Mouse (Mus musculus) intestine, embryonic 14.5 days (tissue): Measurements from ENCODE around the gene Vamp2. TPM values are rescaled to one million over a fixed set of nuclear protein-coding genes. Genes with fewer than 3 reads are reported as not detected.

Source experiments
- ATAC-seq: fragments of 200-750 bp; cut with Nextera tagmentation; replicated peaks from 2 replicates; pipeline ENCODE4 v1.8.0; 2017; ENCODE audit warnings: low read depth, moderate number of reproducible peaks, moderate TSS enrichment, moderate library complexity; ENCODE audit not compliant: low FRiP score, low TSS enrichment
- DNase-seq: peaks from one replicate; pipeline ENCODE4 v3.0.0-alpha.2; 2018; ENCODE audit warnings: low spot score
- H3K27ac ChIP-seq: fragments of 300-500 bp; sonication (generic); 2 replicates; pipeline ENCODE4 v1.5.1; 2014; ENCODE audit warnings: low read depth, mild to moderate bottlenecking, control low read depth
- H3K27me3 ChIP-seq: fragments of 300-500 bp; sonication (generic); replicated peaks from 2 replicates; pipeline ENCODE4 v1.6.1; 2014; ENCODE audit warnings: low read length, control low read depth; ENCODE audit not compliant: control insufficient read depth, insufficient read depth
- H3K36me3 ChIP-seq: fragments of 300-500 bp; sonication (generic); 2 replicates; pipeline ENCODE4 v1.6.1; 2014; ENCODE audit warnings: low read length, control low read depth; ENCODE audit not compliant: control insufficient read depth, insufficient read depth
- H3K4me1 ChIP-seq: fragments of 300-500 bp; sonication (generic); replicated peaks from 2 replicates; pipeline ENCODE4 v1.6.1; 2014; ENCODE audit warnings: low read length, control low read depth, mixed read lengths; ENCODE audit not compliant: control insufficient read depth, insufficient read depth
- H3K4me2 ChIP-seq: fragments of 300-500 bp; sonication (generic); 2 replicates; pipeline ENCODE4 v1.6.1; 2014; ENCODE audit warnings: low read length
- H3K4me3 ChIP-seq: fragments of 300-500 bp; sonication (generic); 2 replicates; pipeline ENCODE4 v1.5.1; 2014; ENCODE audit warnings: low read depth, low read length, control low read depth, mixed read lengths
- H3K9ac ChIP-seq: fragments of 300-500 bp; sonication (generic); 2 replicates; pipeline ENCODE4 v1.6.1; 2014; ENCODE audit warnings: mild to moderate bottlenecking, low read length
- H3K9me3 ChIP-seq: fragments of 300-500 bp; sonication (generic); 2 replicates; pipeline ENCODE4 v1.6.1; 2016; ENCODE audit warnings: low read length, control low read depth; ENCODE audit not compliant: control insufficient read depth
- WGBS: fragments of 180-500 bp; shearing (Covaris S2); extraction: QIAGEN DNeasy Blood & Tissue Kit; methylation state at CpG from one replicate; pipeline ENCODE4 v1.1.7; 2014; 5-methylcytosine and 5-hydroxymethylcytosine counted together
- polyA plus RNA-seq: library from polyadenylated mRNA; unstranded; fragments of >200 nt; fragmentation: Nextera tagmentation; extraction: Ambion mirVana; gene quantifications from 2 replicates; pipeline ENCODE4 v1.2.1, GENCODE M21; 2014

Vamp2 gene
- polyA plus RNA-seq, 1 experiment from 2014 or later = 76.7 TPM

GRCm38 (mm10) chr11:69067601-69068000 lies 20.7 kb upstream of the Vamp2 start:
- peaks cover 13% of the 10 kb centered on the region for H3K4me1 ChIP-seq
- WGBS = 32% methylated on average over 6 of the region's 6 CpGs
- H3K27me3 ChIP-seq = no peaks in the 10 kb centered on the region
- DNase-seq (no peak), ATAC-seq (no peak)
- H3K4me2 ChIP-seq = 0 out of 2 replicates have a peak overlapping the region, but pooled peaks have one; percentile 9
- no peak overlapping the region for H3K9ac ChIP-seq
- H3K36me3 ChIP-seq = no peaks in the 10 kb centered on the region
- no peak overlapping the region for H3K27ac ChIP-seq
- no peaks in the 10 kb centered on the region for H3K9me3 ChIP-seq
- H3K4me3 ChIP-seq = no peak overlapping the region

DNA sequence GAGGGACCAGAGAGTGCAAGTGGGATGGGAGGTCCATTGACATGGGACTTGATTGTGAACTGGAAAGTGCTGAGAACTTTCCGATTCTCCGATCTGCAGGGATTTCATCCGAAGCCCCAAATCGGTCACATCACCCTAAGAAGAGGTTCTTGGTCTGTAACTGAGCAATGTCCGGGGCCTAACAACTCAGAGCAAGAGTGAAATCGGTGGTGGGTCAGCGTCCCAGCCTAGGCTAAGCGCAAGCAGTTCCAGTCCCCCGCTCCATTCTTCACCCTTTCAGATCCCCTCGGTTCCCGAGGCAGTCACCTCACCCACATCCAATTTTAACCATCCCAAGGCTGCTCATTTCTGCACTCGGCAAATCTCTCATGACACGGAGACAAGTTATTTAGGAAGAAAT lies 18.2 kb upstream of the Vamp2 start:
- Histone ChIP-seq H3K4me2 (peak overlapping the region; percentile 71), H3K27me3 (no peaks in the 10 kb centered on the region), H3K4me1 (peaks cover 18% of the 10 kb centered on the region), H3K9me3 (no peaks in the 10 kb centered on the region), H3K36me3 (no peaks in the 10 kb centered on the region), H3K4me3 (peak overlapping the region; percentile 71), H3K9ac (peak overlapping the region; percentile 77), H3K27ac (peak overlapping the region; percentile 91)
- DNase-seq (no peak), ATAC-seq (no peak)
- 1% methylated on average over 13 of the region's 13 CpGs for WGBS

DNA sequence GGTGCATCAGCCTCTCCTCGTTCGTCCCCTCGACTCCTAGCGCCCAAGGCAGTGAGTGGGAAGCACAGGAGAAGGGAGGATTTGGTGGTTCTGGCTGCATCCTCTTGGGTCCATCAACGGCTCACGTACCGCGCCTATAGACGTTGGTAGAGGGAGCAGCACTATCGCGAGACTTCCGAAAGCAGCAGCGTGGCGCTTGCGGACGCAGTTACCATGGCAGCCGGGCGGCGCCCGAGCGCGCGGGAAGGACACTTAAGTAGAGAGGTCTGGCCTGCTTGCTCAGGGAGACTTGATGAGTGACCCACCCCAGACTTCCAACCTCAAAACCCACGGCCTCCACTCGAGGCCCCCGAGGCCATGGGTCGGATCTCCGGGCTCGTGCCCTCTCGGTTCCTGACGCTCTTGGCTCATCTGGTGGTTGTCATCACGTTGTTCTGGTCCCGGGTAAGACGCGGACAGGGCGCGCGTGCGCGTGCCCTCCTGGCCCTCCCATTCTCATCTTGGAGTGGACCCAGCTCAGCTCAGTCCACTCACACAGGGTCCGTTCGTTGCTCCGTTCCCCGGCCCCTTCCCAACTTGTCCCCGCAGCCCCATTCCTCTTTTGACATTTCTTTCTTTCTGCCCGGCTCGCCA lies 17.6 kb upstream of the Vamp2 start, which contains the start of gene Tmem107:
Gene Tmem107, plus strand, starts transcription at position 217 of the 633 bp plus-strand sequence.
- peaks cover 18% of the 10 kb centered on the region for H3K4me1 ChIP-seq

DNA sequence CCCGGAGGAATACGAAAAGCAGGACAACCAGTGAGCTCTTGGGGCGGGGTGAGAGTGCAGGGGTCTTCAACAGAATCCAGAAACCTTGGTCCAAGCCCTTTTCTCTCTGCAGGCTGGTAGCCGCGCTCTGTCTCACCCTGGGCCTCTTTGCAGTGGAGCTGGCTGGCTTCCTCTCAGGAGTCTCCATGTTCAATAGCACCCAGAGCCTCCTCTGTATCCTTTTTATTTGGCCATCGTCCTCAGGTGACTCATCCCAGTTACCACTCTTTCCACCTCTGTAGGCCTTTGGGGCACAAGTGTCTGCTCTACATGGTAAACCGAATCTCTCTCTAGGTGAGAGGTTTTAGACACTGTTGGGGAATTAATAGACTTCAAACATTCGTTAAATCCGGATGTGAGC lies 17.0 kb upstream of the Vamp2 start:
- DNase-seq (peak; percentile 61), ATAC-seq (no peak)
- WGBS = 27% methylated on average over 9 of the region's 9 CpGs
- no peaks in the 10 kb centered on the region for H3K36me3 ChIP-seq
- peak overlapping the region; percentile 71 for H3K4me2 ChIP-seq
- peak overlapping the region; percentile 71 for H3K4me3 ChIP-seq
- peak overlapping the region; percentile 91 for H3K27ac ChIP-seq
- H3K9ac ChIP-seq = peak overlapping the region; percentile 77
- H3K4me1 ChIP-seq = peaks cover 18% of the 10 kb centered on the region
- no peaks in the 10 kb centered on the region for H3K9me3 ChIP-seq
- H3K27me3 ChIP-seq = no peaks in the 10 kb centered on the region

More for the DNA sequence above, 17.6 kb upstream of the Vamp2 start, which contains the start of gene Tmem107:
- ATAC-seq (peak; percentile 83), DNase-seq (peak; percentile 95)
- Histone ChIP-seq H3K27me3 (no peaks in the 10 kb centered on the region), H3K36me3 (no peaks in the 10 kb centered on the region), H3K9me3 (no peaks in the 10 kb centered on the region), H3K9ac (peak within 1 kb of the TSS; percentile 77), H3K4me3 (peak within 1 kb of the TSS; percentile 71), H3K4me2 (peak within 1 kb of the TSS; percentile 71), H3K27ac (peak within 1 kb of the TSS; percentile 91)
- under 1% methylated on average over 47 of the region's 47 CpGs for WGBS

DNA sequence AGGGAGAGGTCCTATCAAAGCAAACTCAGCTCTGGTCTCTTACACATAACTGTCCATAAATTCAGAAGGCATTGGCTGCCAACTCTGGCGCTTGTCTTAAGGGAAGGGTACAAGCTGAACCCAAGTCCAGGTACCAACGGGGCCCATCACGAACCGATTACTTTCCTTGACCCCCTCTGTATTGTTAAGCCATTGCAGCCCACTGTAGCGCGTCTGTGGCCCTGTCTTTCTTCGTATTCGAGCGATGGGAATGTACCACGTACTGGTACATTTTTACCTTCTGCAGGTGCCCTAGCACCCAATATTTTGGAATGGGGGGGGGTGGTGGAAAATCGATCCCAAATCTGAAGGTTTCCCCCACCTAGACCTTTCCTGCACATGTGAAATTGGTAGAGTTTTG lies 16.1 kb upstream of the Vamp2 start:
- ATAC-seq (no peak), DNase-seq (no peak)
- Histone ChIP-seq H3K27me3 (no peaks in the 10 kb centered on the region), H3K4me1 (peaks cover 18% of the 10 kb centered on the region), H3K9ac (no peak overlapping the region), H3K4me2 (peak overlapping the region; percentile 46), H3K36me3 (no peaks in the 10 kb centered on the region), H3K4me3 (peak overlapping the region; percentile 25), H3K9me3 (no peaks in the 10 kb centered on the region), H3K27ac (peak overlapping the region; percentile 94; the same call in 1 of the 2 replicates)
- WGBS = 85% methylated on average over 11 of the region's 11 CpGs

GRCm38 (mm10) chr11:69072666-69073064 lies 15.6 kb upstream of the Vamp2 start:
- no peak for ATAC-seq
- Histone ChIP-seq H3K4me1 (peaks cover 18% of the 10 kb centered on the region), H3K27ac (peak overlapping the region; percentile 94), H3K4me3 (peak overlapping the region; percentile 25), H3K4me2 (peak overlapping the region; percentile 46), H3K9ac (peak overlapping the region; percentile 70), H3K27me3 (no peaks in the 10 kb centered on the region), H3K36me3 (no peaks in the 10 kb centered on the region), H3K9me3 (no peaks in the 10 kb centered on the region)
- DNase-seq = no peak
- WGBS = 6% methylated on average over 9 of the region's 9 CpGs

DNA sequence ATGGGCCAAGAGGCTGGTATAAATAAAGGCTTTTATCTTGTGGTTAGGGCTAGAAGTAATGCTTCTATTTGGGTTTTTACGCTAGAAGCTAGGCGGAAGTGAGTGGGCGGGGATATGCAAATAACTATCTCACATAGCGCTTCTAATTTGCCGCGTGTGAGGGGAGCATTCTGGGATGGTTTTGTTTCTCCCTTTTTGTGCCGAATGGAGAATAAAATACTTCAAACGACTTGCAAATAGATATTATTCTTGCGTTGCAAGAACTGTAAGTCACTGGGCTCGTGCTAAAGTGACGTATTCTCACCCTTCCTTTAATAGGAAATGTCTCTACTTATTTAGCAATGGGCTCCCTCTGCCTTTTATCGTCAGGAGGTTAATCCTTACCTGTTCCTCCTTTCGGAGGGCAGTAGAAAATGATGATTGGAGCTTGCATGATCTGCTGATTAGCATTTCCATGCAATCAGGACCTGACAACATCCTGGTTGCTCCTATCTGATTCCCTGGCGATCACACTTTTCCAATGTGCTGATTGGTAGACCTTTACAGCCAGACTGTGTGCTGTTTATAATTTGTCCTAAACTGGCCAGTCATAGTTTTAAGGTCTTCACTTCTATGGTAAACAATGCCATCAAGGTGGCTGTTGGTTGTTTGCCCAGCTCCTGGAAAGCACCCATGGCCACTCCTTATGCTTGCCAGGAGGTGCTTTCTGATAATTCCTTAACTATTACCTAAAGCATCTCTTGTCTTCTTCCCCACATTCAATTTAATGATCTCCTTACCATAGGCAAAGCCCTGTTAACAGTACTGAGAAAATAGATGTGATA lies 15.0 kb upstream of the Vamp2 start:
- DNase-seq = peak; percentile 90
- Histone ChIP-seq H3K4me1 (peaks cover 18% of the 10 kb centered on the region), H3K4me3 (peak overlapping the region; percentile 25), H3K9me3 (no peaks in the 10 kb centered on the region), H3K9ac (peak overlapping the region; percentile 70), H3K4me2 (peak overlapping the region; percentile 46), H3K27me3 (no peaks in the 10 kb centered on the region), H3K27ac (peak overlapping the region; percentile 94), H3K36me3 (no peaks in the 10 kb centered on the region)
- ATAC-seq = peak; percentile 73
- WGBS = under 1% methylated on average over 14 of the region's 14 CpGs

GRCm38 (mm10) chr11:69073951-69074775 lies 14.1 kb upstream of the Vamp2 start:
- Histone ChIP-seq H3K4me2 (no peak overlapping the region), H3K4me1 (peaks cover 18% of the 10 kb centered on the region), H3K9ac (no peak overlapping the region), H3K9me3 (no peaks in the 10 kb centered on the region), H3K27ac (peak overlapping the region; percentile 94), H3K36me3 (no peaks in the 10 kb centered on the region), H3K4me3 (no peak overlapping the region), H3K27me3 (no peaks in the 10 kb centered on the region)
- ATAC-seq = no peak
- DNase-seq = no peak
- 43% methylated on average over 6 of the region's 6 CpGs for WGBS
